Mouse (Mus musculus) adrenal gland, adult 8-10 months (tissue): ENCODE results near the gene Vopp1. TPM values are rescaled to one million over a fixed set of nuclear protein-coding genes. Genes with fewer than 3 reads are reported as not detected.
"Not testable (repeated sequence)": the region's sequence is repeated elsewhere in the genome, so short reads cannot be mapped to it uniquely, and the experiment has no call there.

ENCODE experiments used
- DNase-seq: peaks from one replicate; pipeline ENCODE4 v3.0.0; 2022
- total RNA-seq, 4 experiments: library from RNA; stranded (reverse); gene quantifications; 2 replicates each; pipeline ENCODE4 v1.2.4; 2022

Vopp1 gene
- total RNA-seq = 10 to 100 TPM; 16.8 to 21.4 (median 17.2) TPM

DNA sequence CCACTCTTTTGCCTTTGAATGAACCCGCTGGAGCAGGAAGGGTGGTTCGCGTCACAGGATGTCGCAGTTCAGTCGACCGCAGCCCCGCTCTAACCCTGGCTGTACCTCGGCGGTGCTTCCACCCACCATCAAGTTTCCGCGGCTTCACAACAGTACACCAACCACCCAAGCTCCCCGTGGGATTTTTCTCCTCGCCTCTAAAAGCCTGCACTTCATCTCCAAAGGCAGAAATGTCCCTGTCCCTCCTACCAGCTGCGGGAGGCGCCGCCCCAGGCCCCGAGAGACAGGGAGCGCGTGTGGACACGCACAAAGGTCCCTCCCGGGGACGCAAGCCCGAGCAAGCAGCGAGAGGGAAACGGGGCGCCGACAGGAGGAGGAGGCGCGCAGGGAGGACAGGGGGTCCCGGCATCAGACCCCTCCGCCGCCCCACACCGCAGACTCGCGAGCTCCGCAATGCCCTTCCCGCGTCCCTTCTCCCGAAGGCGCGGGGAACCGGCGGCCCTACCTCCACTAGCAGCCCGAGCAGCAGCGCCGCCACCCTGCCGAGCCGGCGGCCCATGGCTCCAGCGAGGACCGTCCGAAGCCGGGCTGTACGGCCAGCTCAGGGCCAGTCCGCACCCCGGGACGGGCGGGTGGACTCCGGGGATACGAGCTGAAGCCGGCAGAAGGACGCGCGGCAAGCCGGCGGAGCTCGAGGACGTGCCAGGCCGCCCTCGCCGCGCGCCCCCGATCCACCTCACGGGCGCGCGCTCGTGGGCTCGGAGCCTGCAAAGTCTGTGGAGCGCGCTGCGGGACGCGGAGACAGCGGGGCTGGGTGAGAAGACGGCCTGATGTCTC, at the start of gene Vopp1:
Gene Vopp1 (minus strand): TSS at position 738 of the 837 bp plus-strand sequence.
- DNase-seq = peak; percentile 38

GRCm38 (mm10) chr6:57859043-57860042, 34.4 kb upstream of the Vopp1 start:
- no peak for DNase-seq

- not testable (repeated sequence) for DNase-seq
Observed at GRCm38 (mm10) chr6:57851177-57851576, 26.2 kb upstream of the Vopp1 start.

- DNase-seq = no peak
Observed at GRCm38 (mm10) chr6:57850286-57850685, 25.3 kb upstream of the Vopp1 start, which contains the start of gene Vmn1r21. Vmn1r21 (minus strand) TSS chr6:57850343.

DNA sequence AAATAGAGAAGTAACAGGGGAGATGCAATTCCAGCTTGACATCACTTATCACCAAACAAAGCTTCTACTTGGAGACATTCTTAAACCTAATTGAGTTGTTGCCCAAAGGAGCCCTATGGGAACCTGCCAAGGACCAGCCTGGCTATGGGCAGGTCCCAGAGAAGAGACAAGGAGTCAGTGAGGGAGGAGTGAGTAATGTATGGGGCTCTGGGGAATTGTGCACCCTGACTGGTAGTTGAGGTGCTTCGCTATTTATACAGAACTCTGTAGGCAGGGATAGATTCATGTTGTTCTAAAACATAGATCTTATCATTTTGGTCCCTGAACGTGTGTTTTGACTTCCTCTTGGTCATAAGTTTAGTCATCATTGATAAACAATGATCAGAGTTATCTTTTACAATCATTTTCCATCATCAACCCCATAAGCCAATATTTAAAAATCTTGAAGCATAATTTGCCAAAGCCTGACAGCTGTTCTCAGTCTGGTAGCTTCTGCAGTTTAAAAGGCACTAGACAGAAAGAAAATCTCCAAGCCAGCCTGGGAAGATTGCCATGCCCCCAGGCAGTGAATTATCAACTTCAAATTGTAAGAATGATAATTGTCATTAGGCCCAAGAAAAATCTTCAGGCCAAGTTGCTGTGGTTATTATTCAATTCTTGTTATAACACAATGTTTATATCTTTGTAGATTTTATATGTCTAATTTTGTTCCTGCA, 14.9 kb upstream of the Vopp1 start:
- no peak for DNase-seq

GRCm38 (mm10) chr6:57825259-57825715, 328 bp upstream of the Vopp1 start:
- no peak for DNase-seq

GRCm38 (mm10) chr6:57823461-57823860, 1.5 kb downstream of the Vopp1 start:
- no peak for DNase-seq

DNA sequence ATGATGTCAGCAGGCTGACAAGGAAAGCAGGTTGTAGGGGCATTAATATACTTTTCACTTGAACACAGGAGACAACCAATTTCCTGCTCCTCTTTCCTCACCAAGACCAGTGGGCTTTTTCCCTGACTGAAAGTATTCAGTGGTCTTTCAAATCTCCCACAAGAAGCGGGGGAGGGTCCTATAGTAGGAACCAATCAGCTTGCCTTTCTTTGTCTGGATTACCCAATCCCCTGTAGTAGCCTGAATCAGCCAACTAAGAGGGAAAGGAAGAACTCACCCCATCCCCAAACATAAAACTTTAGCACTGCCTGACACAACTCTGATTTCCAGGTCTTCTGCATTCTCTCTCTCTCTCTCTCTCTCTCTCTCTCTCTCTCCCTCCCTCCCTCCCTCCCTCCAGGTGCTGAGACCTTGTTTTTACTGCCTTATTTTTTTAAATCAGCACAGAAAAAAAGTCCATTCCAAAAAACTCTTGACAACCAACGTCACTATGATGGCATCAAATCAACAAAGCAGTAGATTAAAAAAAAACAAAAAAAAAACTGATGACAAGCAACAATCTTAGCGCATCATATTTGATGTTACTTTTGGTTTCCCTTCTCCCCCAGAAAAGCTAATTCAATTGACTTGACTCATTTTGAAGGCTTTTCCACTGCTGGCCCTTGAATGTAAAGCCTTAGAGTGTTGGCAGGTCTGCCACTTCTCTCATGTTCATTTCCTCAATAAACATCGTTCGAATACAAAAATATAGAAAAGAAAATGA, 2.1 kb downstream of the Vopp1 start:
- no peak for DNase-seq

DNA sequence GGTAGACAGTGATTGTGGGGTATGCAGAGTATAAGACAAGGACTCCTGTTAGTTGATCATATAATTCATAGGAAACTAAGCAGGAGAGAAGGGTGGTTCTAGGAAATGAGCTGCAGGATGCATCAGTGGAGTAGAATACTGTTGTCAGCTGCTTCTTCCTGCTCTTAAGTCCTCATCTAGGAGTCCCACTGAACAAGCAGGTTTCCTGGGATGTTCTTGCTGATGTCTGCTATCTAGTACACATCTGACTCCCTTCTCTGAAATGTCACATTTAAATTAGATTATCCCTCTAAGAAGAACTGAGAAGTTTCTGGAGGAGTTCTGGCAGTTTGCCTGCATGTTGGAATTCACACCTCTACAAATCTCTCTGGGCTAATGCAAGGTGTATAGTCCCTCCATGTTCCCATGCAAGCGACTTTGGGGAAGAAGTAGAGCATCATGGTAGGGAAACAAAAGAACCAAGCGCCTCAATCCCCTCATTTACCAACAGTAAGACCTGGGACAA, 10.5 kb downstream of the Vopp1 start:
- DNase-seq = no peak

- no peak for DNase-seq
Observed at GRCm38 (mm10) chr6:57811748-57812730, 12.9 kb downstream of the Vopp1 start.

GRCm38 (mm10) chr6:57805218-57806069, 19.5 kb downstream of the Vopp1 start:
- no peak for DNase-seq

DNA sequence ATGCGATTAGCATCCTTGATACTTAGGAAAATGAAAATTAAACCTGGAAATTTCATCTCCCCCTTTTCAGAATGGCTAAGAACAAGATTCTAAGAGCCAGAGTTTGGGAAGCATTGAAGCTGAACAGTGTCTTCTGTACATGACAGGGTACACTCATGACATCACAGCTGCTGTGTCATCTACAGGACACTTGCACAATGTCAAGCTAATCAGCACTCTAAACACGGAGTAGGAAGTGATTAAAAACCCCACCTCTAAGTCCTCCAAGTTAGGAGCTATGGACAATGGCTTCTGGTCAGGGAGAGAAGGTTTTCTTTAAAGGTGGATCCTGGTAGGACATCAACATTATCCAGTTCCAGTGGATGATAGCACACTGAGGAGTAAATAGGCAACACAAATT, 21.8 kb downstream of the Vopp1 start:
- no peak for DNase-seq

GRCm38 (mm10) chr6:57798986-57799385, 26.0 kb downstream of the Vopp1 start:
- DNase-seq = no peak

- no peak for DNase-seq
Observed at GRCm38 (mm10) chr6:57796853-57797423, 28.0 kb downstream of the Vopp1 start.

DNA sequence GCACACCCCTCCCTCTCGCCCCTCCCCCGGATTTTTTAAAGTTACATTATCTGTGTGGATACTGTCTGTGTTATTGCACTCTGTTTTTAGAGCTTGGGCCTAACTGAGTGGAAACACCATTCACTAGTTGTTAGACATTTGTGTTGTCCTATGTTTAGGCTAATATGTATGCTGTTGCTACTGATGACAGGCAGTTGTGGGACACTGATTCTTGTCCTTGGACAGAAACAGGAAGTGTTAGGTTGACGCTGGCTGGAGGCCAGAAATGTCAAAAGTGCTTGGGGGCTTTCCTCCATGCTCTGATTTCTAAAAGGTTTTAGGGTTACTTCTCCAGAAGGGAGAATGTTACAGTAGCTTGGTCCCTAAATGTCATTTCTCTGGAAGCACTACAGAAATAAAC, 29.1 kb downstream of the Vopp1 start:
- no peak for DNase-seq

GRCm38 (mm10) chr6:57792821-57793220, 32.1 kb downstream of the Vopp1 start:
- not testable (repeated sequence) for DNase-seq

GRCm38 (mm10) chr6:57790542-57790941, 34.4 kb downstream of the Vopp1 start:
- DNase-seq = no peak

- DNase-seq = no peak
Observed at GRCm38 (mm10) chr6:57787376-57787775, 37.6 kb downstream of the Vopp1 start.

GRCm38 (mm10) chr6:57784251-57784650, 40.7 kb downstream of the Vopp1 start:
- no peak for DNase-seq
